Mouse (Mus musculus) liver, embryonic 14.5 days (tissue): ENCODE measurements at regions not wholly inside any gene's neighbourhood (a gene's known extent, or its start where the extent isn't known, plus 50 kb on each side); places are given as distances from the start of the nearest gene placed in this dataset.

Source experiments
- CTCF ChIP-seq: IDR thresholded peaks from 2 replicates; pipeline ENCODE4 v1.5.1; 2016; ENCODE audit warnings: antibody characterized with exemption, low read depth, control low read depth
- EP300 ChIP-seq: IDR thresholded peaks from 2 replicates; pipeline ENCODE4 v1.6.1; 2016; ENCODE audit warnings: antibody characterized with exemption, low read depth

GRCm38 (mm10) chr3:68777801-68778200 is 87.4 kb downstream of the Il12a start:
- TF ChIP-seq CTCF (no peak), EP300 (peak; percentile 26; the same call in 1 of the 2 replicates)
